Mouse (Mus musculus): Measurements from ENCODE around the gene Naaa. TPM values are rescaled to one million over a fixed set of nuclear protein-coding genes. Genes with fewer than 3 reads are reported as not detected.

Naaa gene
- polyA plus RNA-seq, 1 experiment from 2014 or later: 22.1 TPM

DNA sequence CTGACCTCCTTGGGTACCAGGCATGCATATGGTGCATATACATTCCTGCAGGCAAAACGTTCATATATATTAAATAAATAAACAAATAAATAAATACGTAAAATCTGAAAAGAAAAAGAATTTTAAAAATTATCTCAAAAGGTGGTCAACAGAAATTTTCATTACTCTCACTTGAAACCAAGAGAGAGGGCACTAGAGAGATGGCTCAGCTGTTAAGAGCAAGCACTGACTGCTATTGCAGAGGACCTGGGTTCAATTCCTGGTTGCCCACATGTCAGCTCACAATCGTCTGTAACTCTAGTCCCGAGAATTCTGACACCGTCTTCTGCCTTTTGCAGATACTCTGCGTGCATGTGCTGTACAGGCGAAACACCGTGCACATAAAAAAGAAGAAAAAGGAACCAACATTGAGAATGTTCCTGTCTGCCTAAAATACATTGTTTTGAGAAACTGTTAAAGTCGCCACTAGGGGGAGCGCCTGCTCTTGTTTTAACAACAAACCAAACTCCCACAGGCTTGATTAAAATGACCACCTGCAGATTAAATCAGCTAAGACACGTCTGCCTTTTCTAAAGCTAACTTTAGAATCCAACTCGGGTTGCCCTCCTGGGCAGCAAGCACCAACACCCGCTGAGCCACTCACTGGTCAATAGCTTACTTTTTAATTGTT, 34.2 kb upstream of the Naaa start:
- H3K36me3 ChIP-seq (ENCODE audit: control insufficient read depth, insufficient read depth, low read length): no peaks in the 10 kb centered on the region
- peaks cover 8% of the 10 kb centered on the region for H3K4me1 ChIP-seq (ENCODE audit: control insufficient read depth, insufficient read depth, low read length)
- WGBS: 12% methylated on average over 13 of the region's 13 CpGs
- no peak overlapping the region for H3K4me3 ChIP-seq (ENCODE audit: low read depth, low read length)
- H3K27ac ChIP-seq (ENCODE audit: low read length): no peak overlapping the region
- no peaks in the 10 kb centered on the region for H3K27me3 ChIP-seq (ENCODE audit: control insufficient read depth, insufficient read depth, low read depth, low read length)
- ATAC-seq: no peak
- no peaks in the 10 kb centered on the region for H3K9me3 ChIP-seq (replicated peaks; ENCODE audit: control insufficient read depth, low read length, poor library complexity, severe bottlenecking)
- no peak overlapping the region for H3K9ac ChIP-seq (ENCODE audit: low read depth, low read length)
- no peak overlapping the region for H3K4me2 ChIP-seq (ENCODE audit: low read length)

DNA sequence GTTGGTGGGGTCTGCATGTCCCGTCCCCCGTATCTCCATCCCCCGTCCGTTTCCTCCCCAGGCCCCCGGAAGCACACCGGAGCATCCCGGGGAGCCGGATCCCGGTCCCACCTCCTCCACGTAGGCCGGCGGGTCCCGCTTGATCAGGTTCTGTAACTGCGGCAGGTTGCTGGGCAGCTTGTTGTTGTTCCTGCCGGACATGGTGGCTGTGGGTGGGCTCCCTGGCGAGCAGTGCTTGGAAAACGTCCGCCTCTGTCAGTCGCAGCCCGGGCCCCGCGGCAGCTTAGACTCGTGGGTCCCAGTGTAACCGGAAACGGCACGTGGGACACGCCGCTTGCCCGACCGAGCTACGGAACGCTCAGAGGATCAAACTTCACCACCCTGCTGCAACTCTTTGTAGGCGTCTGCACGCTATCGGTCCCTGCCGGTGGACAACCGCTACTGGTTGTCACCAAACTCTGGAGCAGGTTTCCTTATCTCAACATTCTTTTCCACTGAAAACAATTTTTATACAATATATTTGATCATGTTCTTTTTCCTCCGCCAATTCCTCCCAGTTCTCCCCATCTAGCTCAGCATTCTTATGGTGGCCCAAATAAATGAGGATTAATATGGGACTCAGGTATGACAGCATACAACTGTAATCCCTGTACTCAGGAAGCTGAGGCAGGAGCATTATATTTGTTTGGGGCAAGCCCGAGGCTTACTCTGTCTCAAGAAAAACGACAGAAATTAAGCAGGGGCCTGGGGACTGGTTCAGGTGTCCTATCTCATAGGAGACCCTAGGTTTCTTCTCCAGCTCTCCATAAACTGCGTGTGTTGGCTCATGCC, 31.9 kb upstream of the Naaa start, which contains the start of gene Sdad1:
Gene Sdad1 (minus strand): TSS at position 799 of the 831 bp plus-strand sequence.
- Histone ChIP-seq H3K4me2 (ENCODE audit: low read length) (peak within 1 kb of the TSS; percentile 70), H3K4me3 (ENCODE audit: low read depth, low read length) (peak within 1 kb of the TSS; percentile 71), H3K9me3 (replicated peaks; ENCODE audit: control insufficient read depth, low read length, poor library complexity, severe bottlenecking) (no peaks in the 10 kb centered on the region), H3K4me1 (ENCODE audit: control insufficient read depth, insufficient read depth, low read length) (peaks cover 8% of the 10 kb centered on the region), H3K27me3 (ENCODE audit: control insufficient read depth, insufficient read depth, low read depth, low read length) (no peaks in the 10 kb centered on the region), H3K27ac (ENCODE audit: low read length) (peak within 1 kb of the TSS; percentile 66), H3K9ac (ENCODE audit: low read depth, low read length) (peak within 1 kb of the TSS; percentile 70), H3K36me3 (ENCODE audit: control insufficient read depth, insufficient read depth, low read length) (peaks cover 8% of the 10 kb centered on the region)
- WGBS: 3% methylated on average over 41 of the region's 41 CpGs
- peak; percentile 95 for ATAC-seq

DNA sequence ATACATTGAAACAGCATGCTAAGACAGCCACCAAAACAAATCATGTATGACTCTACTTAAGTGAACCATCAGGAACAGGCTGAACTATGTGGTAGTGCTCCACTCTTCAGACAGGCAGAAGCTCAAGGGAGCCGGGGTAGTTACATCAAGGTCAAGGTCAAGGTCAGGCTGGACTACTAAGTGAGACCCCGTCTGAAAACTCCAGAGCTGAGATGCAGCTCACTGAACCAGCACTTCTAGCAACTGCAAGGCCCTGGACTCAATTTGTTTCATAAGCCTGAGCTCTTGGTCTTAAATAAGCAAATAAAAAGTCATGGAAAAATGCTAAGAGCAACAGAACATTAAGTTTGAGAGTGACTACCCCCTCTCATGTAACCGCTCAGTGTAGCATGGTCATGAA, 26.3 kb upstream of the Naaa start:
- Histone ChIP-seq H3K9ac (ENCODE audit: low read depth, low read length) (no peak overlapping the region), H3K4me3 (ENCODE audit: low read depth, low read length) (no peak overlapping the region), H3K4me1 (ENCODE audit: control insufficient read depth, insufficient read depth, low read length) (peaks cover 8% of the 10 kb centered on the region), H3K36me3 (ENCODE audit: control insufficient read depth, insufficient read depth, low read length) (peaks cover 43% of the 10 kb centered on the region), H3K4me2 (ENCODE audit: low read length) (no peak overlapping the region), H3K27me3 (ENCODE audit: control insufficient read depth, insufficient read depth, low read depth, low read length) (no peaks in the 10 kb centered on the region), H3K27ac (ENCODE audit: low read length) (no peak overlapping the region), H3K9me3 (replicated peaks; ENCODE audit: control insufficient read depth, low read length, poor library complexity, severe bottlenecking) (no peaks in the 10 kb centered on the region)
- 87% methylated on average over 3 of the region's 3 CpGs for WGBS
- ATAC-seq: no peak

DNA sequence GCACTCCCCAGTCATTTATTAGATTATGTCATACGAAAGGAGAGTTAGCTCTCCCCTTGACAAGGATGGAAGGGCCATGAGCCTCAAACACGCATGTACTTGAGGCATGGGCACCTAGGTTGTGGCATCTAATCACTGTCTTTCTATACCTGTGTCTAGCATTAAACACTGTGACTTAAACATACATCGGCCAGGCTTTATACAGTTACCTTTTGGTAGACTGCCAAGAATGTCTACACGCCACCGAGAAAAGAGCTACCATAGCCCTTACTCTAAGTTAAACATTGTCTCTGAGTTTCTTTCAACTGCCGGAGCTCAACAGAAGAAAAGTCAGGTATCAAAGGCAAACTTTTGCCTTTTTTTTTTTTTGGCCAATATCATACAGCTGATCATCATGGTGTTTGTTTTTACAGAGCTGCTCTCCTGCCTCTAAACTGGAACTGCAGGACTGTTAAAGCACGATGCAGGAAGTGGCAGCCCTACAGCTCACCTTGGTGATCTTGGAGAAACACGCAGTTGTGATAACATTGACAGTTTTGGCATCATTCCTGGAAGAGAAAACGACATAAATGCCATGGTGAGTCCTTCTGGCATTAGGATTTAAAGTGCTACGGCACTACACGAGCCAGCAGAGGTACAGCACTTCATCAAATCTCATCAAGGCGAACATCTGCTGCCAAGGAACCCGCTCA, 24.3 kb upstream of the Naaa start:
- H3K36me3 ChIP-seq (ENCODE audit: control insufficient read depth, insufficient read depth, low read length): peaks cover 47% of the 10 kb centered on the region
- WGBS: 93% methylated on average over 13 of the region's 13 CpGs
- H3K4me2 ChIP-seq (ENCODE audit: low read length): no peak overlapping the region
- H3K4me3 ChIP-seq (ENCODE audit: low read depth, low read length): no peak overlapping the region
- H3K9ac ChIP-seq (ENCODE audit: low read depth, low read length): no peak overlapping the region
- ATAC-seq: no peak
- no peaks in the 10 kb centered on the region for H3K9me3 ChIP-seq (replicated peaks; ENCODE audit: control insufficient read depth, low read length, poor library complexity, severe bottlenecking)
- H3K27me3 ChIP-seq (ENCODE audit: control insufficient read depth, insufficient read depth, low read depth, low read length): no peaks in the 10 kb centered on the region
- H3K27ac ChIP-seq (ENCODE audit: low read length): no peak overlapping the region
- H3K4me1 ChIP-seq (ENCODE audit: control insufficient read depth, insufficient read depth, low read length): no peaks in the 10 kb centered on the region

DNA sequence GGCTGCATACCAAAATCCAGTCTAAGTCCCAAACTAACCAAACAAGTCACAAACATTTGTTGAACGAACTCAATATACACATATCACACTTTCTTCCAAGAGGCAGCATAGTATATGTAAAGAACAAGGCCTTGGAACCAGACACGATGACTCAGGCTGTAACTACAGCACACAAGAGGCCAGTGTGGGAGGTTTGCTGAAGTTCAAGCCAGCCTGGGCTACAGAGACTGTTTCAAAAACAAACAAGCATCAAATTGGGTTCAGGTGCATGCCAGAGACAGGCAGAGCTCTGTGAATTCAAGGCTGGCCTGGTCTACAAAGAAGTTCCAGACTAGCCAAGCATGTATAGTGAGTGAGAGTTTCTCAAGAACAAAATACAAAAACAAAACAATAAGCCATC, 16.6 kb upstream of the Naaa start:
- Histone ChIP-seq H3K27me3 (ENCODE audit: control insufficient read depth, insufficient read depth, low read depth, low read length) (no peaks in the 10 kb centered on the region), H3K4me3 (ENCODE audit: low read depth, low read length) (no peak overlapping the region), H3K9ac (ENCODE audit: low read depth, low read length) (no peak overlapping the region), H3K36me3 (ENCODE audit: control insufficient read depth, insufficient read depth, low read length) (peaks cover 37% of the 10 kb centered on the region), H3K9me3 (replicated peaks; ENCODE audit: control insufficient read depth, low read length, poor library complexity, severe bottlenecking) (no peaks in the 10 kb centered on the region), H3K27ac (ENCODE audit: low read length) (no peak overlapping the region), H3K4me1 (ENCODE audit: control insufficient read depth, insufficient read depth, low read length) (no peaks in the 10 kb centered on the region), H3K4me2 (ENCODE audit: low read length) (no peak overlapping the region)
- 94% methylated on average over 2 of the region's 2 CpGs for WGBS
- ATAC-seq: no peak

DNA sequence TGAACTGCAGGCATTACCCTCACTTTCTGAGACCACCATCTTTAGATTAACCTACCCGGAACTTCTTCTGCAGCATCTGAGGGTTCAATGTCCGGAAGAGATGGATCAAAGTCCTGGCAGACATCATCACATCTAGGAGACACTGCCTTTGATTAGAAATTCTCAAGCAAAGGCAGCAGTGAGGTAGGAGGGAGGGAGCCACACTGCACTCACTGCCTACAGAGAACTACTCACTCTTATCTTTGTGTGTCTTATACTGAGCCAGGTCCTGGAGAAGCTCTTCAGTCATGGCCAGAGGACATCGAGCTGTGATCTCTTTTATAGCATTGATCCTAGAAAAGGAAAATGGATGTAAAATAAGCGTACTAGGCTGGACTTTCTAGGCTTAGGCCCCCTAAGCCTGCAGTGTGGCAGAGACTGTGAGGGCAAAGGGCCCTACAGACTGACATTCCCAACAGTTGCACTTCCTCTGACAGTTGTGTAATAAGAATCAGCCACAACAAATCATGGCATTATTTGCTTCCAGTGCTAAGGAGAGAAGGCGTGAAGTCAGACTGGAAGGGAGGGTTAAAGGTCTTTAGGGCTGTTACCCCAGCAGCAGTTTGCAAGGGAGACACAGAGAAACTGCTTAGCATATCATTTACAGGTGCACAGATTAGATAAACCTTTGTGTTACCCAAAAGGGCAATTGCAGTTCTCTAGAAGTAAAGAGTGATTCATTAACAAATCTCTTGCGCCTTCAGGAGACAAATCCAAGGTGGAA, 13.9 kb upstream of the Naaa start:
- Histone ChIP-seq H3K9ac (ENCODE audit: low read depth, low read length) (no peak overlapping the region), H3K4me1 (ENCODE audit: control insufficient read depth, insufficient read depth, low read length) (no peaks in the 10 kb centered on the region), H3K27ac (ENCODE audit: low read length) (no peak overlapping the region), H3K4me2 (ENCODE audit: low read length) (no peak overlapping the region), H3K36me3 (ENCODE audit: control insufficient read depth, insufficient read depth, low read length) (peaks cover 41% of the 10 kb centered on the region), H3K27me3 (ENCODE audit: control insufficient read depth, insufficient read depth, low read depth, low read length) (no peaks in the 10 kb centered on the region), H3K4me3 (ENCODE audit: low read depth, low read length) (no peak overlapping the region), H3K9me3 (replicated peaks; ENCODE audit: control insufficient read depth, low read length, poor library complexity, severe bottlenecking) (no peaks in the 10 kb centered on the region)
- ATAC-seq: no peak
- WGBS: 94% methylated on average over 6 of the region's 6 CpGs

DNA sequence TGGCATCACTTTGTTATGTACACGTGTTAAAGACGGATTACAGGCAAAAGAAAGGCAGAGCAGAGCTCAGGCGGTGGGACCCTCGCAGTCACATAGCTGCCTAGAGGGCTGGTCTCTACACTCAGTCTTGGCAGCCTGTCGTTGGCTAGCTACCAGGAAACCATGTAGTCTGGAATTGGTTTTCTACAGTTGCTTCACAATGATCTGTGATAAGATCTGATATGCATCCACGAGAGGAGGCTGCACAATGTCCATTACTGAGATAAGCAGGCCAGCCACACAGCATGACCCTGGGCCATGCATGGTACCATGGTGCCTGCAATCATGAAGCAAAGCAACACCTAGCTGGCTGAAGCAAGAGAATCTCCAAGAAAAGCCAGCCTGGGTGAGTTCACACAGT, 9.9 kb upstream of the Naaa start:
- no peak for ATAC-seq
- Histone ChIP-seq H3K4me3 (ENCODE audit: low read depth, low read length) (no peak overlapping the region), H3K9me3 (replicated peaks; ENCODE audit: control insufficient read depth, low read length, poor library complexity, severe bottlenecking) (no peaks in the 10 kb centered on the region), H3K27ac (ENCODE audit: low read length) (no peak overlapping the region), H3K4me1 (ENCODE audit: control insufficient read depth, insufficient read depth, low read length) (no peaks in the 10 kb centered on the region), H3K27me3 (ENCODE audit: control insufficient read depth, insufficient read depth, low read depth, low read length) (no peaks in the 10 kb centered on the region), H3K4me2 (ENCODE audit: low read length) (no peak overlapping the region), H3K36me3 (ENCODE audit: control insufficient read depth, insufficient read depth, low read length) (peaks cover 49% of the 10 kb centered on the region), H3K9ac (ENCODE audit: low read depth, low read length) (no peak overlapping the region)
- 88% methylated on average over 6 of the region's 6 CpGs for WGBS

DNA sequence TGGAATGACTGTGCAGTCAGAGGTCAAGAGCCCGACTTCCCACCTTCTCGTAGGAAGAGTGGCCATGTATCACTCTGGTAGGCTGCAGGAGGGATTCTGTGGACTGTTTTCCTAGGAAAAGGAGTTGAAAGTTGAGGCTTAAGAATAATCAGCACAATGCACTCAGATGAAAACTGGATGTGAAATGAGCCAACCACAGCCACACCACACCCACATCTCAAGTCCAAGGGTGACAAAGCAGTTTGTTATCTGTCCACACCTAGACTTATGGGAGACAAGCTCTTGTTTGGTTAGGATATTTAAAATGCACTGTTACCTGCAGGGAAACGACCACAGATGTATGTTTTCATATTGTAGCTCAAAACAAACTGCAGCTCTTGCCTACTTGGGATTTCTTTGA, 5.1 kb upstream of the Naaa start:
- Histone ChIP-seq H3K4me3 (ENCODE audit: low read depth, low read length) (no peak overlapping the region), H3K4me2 (ENCODE audit: low read length) (no peak overlapping the region), H3K27me3 (ENCODE audit: control insufficient read depth, insufficient read depth, low read depth, low read length) (no peaks in the 10 kb centered on the region), H3K9me3 (replicated peaks; ENCODE audit: control insufficient read depth, low read length, poor library complexity, severe bottlenecking) (no peaks in the 10 kb centered on the region), H3K27ac (ENCODE audit: low read length) (no peak overlapping the region), H3K4me1 (ENCODE audit: control insufficient read depth, insufficient read depth, low read length) (peaks cover 10% of the 10 kb centered on the region), H3K9ac (ENCODE audit: low read depth, low read length) (no peak overlapping the region), H3K36me3 (ENCODE audit: control insufficient read depth, insufficient read depth, low read length) (peaks cover 21% of the 10 kb centered on the region)
- no peak for ATAC-seq
- 79% methylated on average over 3 of the region's 3 CpGs for WGBS

All from midbrain, embryonic 16.5 days (tissue).